Mouse (Mus musculus) lung, postnatal 0 days (tissue): ENCODE measurements around the gene Glis1.

Experiments
- CTCF ChIP-seq: IDR thresholded peaks from 2 replicates; pipeline ENCODE4 v1.5.1; 2016; ENCODE audit warnings: antibody characterized with exemption, mild to moderate bottlenecking
- EP300 ChIP-seq: IDR thresholded peaks from 2 replicates; pipeline ENCODE4 v1.6.1; 2016; ENCODE audit warnings: antibody characterized with exemption, mild to moderate bottlenecking, control low read depth

DNA sequence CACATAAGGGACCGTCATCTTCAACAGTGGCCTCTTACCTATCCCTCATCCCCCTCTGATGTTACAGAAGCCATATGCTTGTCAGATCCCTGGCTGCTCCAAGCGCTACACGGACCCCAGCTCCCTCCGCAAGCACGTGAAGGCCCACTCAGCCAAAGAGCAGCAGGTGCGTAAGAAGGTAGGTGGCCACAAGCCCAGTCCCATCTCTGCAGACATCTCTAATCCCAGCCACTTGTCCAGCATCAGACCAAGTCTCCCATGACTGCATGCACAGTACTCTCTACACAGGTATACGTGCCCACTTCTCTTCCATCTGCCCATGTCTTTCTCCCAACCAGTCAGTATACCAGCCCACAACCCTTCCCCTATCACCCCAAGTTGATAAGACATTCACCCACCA is 185.1 kb downstream of the Glis1 start:
- TF ChIP-seq CTCF (no peak), EP300 (no peak)
